Mouse (Mus musculus) left cerebral cortex, adult 2 months (tissue): ENCODE results near the gene Emilin1. TPM values are rescaled to one million over a fixed set of nuclear protein-coding genes. Genes with fewer than 3 reads are reported as not detected.
A peak's percentile ranks its signal among the peaks of the same experiment; 100 is the strongest.
"Not testable (repeated sequence)": the region's sequence is repeated elsewhere in the genome, so short reads cannot be mapped to it uniquely, and the experiment has no call there.

Experiments used
- DNase-seq, 2 experiments: peaks; one replicate each; pipeline ENCODE4 v3.0.0; 2021 to 2022; ENCODE audit warnings: low spot score in 2 of 2, mixed read lengths in 1 of 2; ENCODE audit errors: extremely low spot score in 1 of 2
- H3K27ac ChIP-seq: fragments of 200-600 bp; 2 replicates; pipeline ENCODE4 v1.8.1; 2022
- H3K4me3 ChIP-seq: fragments of 200-600 bp; 2 replicates; pipeline ENCODE4 v1.8.1; 2022
- CTCF ChIP-seq: fragments of 200-600 bp; IDR thresholded peaks from 2 replicates; pipeline ENCODE4 v1.8.1; 2022; ENCODE audit warnings: antibody characterized with exemption, mild to moderate bottlenecking, moderate library complexity
- intact Hi-C: fragments of 180-260 bp; cut with DNase I; formaldehyde crosslinking; loops from one replicate; pipeline ENCODE4 v1.15.1; 2025
- long read RNA-seq, 2 experiments: library from polyadenylated mRNA; stranded (forward); transcript quantifications; one replicate each; pipeline ENCODE4 v2.0.0; 2021; ENCODE audit warnings: borderline mapping rate in 2 of 2
- total RNA-seq, 2 experiments: library from RNA; stranded (reverse); gene quantifications; 2 replicates each; pipeline ENCODE4 v1.2.3; 2021

Emilin1 gene
- 1 to 10 TPM; 3.0 to 3.3 TPM for total RNA-seq
- long read RNA-seq, experiment 1, partial matches to known transcripts: 0 of 2 reads
- long read RNA-seq, experiment 1, other reads (novel, unspliced or antisense): 0 of 2 reads
- long read RNA-seq, experiment 2: 0 reads

DNA sequence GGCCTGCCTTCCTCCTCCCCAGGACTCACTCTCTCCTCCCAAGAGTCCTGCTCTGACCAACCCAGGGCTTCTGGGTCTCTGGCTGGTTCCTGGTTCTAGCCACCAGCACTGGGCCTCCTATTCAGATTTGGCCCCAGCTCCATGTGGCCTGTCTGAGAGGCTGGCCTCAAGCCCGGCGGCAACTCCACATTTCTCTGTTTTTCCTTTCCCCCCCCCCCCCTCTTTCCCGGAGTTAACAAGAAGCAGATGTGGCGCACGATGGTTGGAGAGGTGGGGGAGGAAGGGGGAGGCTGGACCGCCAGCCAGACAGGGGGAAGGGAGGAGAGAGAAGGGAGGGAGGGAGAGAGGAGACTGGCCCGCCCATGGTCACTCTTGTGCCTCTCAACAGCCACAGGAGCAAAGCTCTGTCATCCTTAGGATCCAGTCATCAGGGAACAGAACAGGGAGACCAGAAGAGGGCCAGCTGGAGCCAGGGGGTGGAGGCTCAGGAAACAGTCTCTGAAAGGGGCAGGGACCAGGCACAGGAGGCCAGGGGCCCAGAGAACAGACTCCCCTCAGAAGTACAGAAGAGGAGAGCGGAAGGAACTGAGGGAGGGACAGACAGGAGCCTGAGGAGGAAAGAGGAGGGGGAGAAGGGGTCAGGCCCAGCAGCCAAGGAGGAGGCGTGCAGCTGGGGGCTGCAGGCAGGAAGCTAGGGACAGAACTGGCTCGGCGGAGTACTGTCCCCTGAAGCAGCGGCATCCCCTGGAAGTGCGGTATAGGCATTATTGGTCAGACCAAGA, at the start of gene Emilin1:
Gene Emilin1 (plus strand): TSS at position 343 of the 782 bp plus-strand sequence.
- no peak for DNase-seq
- Histone ChIP-seq H3K27ac (no peak within 1 kb of the TSS; the same call in 1 of the 2 replicates), H3K4me3 (no peak within 1 kb of the TSS; the same call in 1 of the 2 replicates)
- intact Hi-C loops: no loop called here
- no peak for TF ChIP-seq CTCF

DNA sequence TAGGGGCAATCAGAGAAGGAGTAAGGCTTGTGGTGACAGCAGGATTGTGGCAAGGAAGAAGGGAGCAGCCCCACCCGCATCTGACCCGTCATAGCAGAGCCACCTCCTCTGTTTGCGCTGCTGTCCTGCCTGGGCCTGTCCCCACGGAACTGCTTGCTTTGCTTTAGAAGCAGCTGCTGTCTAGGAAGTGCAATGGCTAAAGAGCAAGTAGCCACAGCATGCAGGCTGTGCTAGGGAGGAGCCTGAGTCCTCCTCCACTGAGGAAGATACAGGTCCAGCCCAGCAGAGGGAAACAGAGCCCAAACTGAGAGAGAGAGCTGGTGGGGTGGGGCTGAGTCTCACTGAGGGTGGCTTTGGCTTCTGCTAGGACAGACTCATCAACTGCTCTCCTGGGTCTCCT, 49.4 kb upstream of the Emilin1 start:
- no peak overlapping the region for H3K4me3 ChIP-seq
- TF ChIP-seq CTCF: no peak; the same call in 1 of the 2 replicates
- DNase-seq: no peak
- H3K27ac ChIP-seq: no peak overlapping the region
- intact Hi-C loops: no loop called here

DNA sequence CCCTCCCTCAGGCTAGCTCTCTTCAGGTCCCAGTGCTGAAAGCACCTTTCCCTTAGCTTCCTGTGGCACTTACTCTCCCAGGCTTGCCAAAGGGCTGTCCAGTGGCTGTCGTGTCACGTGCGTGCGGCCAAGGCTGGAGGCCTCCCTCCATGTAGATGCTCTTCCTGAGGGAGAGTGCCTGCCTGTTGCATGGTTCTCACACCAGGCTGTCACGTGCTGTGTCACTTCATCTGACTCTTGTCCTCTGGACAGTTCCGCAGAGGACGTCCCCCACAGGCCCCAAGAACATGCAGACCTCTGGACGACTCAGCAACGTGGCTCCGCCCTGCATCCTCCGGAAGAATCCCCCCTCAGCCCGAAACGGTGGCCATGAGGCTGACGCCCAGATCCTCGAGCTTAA, 48.9 kb upstream of the Emilin1 start:
- DNase-seq: no peak
- TF ChIP-seq CTCF: no peak
- H3K4me3 ChIP-seq: no peak overlapping the region
- intact Hi-C loops: no loop called here
- H3K27ac ChIP-seq: no peak overlapping the region

DNA sequence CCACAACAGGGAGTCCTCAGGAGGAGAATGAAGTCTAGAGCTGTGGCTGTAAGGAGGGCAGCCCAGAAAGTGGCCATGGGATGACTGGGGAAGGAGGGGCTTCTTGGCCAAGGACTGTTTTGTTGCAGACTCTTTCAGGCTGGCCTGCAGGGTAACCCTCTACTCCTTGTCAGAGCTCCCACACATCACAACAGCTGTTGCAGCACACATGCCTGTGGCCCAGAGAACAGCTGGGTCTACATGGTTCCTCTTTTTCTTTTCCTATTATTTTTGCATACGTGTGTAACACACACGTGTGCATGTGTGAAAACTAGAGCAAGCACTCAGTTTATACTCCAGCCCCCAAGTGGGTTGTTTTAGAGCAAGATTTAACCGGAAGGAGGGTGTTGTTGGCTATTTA, 46.3 kb upstream of the Emilin1 start:
- H3K27ac ChIP-seq: no peak overlapping the region
- DNase-seq: no peak
- no peak overlapping the region for H3K4me3 ChIP-seq
- no peak for TF ChIP-seq CTCF
- intact Hi-C loops: no loop called here

DNA sequence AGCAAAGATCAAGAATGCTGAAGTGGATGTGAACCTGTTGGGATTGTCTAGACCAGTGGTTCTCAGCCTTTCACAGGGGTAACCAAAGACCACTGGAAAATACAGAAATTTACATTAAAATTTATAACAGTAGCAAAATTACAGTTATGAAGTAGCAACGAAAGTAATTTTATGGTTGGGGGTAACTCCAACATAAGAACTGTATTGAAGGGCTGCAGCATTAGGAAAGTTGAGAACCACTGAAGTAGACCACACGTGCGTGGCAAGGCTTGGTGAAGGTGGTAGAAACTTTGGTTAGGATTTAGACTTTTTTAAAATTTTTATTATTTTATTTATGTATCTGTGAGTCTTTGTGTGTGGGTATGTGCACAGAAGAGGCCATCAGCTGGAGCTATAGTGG, 45.5 kb upstream of the Emilin1 start, which contains the start of gene Tmem214:
Gene Tmem214 (plus strand): TSS at position 301 of the 400 bp plus-strand sequence.
- H3K27ac ChIP-seq: no peak within 1 kb of the TSS

DNA sequence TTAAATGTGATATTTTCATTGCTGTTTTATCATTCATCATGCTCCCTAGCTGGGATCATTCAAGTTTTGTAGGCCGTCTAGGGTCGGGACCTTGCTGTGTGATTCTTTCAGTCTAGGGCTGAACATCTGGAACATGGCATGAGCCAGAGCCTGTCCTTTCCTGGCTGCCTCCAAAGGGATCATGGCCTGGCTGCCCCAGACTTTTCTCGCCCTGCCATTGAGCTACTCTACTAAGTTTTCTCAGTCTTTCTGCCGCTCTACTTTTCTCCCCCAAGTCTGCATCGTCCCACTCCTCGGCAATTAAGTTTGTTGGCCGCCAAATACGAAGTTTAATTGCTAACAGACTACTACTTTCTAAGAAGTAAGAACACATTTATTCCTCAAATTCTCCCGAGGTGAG, 44.2 kb upstream of the Emilin1 start:
- intact Hi-C loops: loop anchor here (1.0 kb wide), 1 partner anchor 55 kb away; the partner anchor contains the start of gene Mapre3
- H3K4me3 ChIP-seq: peak overlapping the region; percentile 88
- no peak for TF ChIP-seq CTCF
- H3K27ac ChIP-seq: peak overlapping the region; percentile 42
- no peak for DNase-seq

More for the DNA sequence above, 45.5 kb upstream of the Emilin1 start, which contains the start of gene Tmem214:
- no peak for DNase-seq
- intact Hi-C loops: no loop called here
- no peak within 1 kb of the TSS; the same call in 1 of the 2 replicates for H3K4me3 ChIP-seq
- no peak for TF ChIP-seq CTCF

DNA sequence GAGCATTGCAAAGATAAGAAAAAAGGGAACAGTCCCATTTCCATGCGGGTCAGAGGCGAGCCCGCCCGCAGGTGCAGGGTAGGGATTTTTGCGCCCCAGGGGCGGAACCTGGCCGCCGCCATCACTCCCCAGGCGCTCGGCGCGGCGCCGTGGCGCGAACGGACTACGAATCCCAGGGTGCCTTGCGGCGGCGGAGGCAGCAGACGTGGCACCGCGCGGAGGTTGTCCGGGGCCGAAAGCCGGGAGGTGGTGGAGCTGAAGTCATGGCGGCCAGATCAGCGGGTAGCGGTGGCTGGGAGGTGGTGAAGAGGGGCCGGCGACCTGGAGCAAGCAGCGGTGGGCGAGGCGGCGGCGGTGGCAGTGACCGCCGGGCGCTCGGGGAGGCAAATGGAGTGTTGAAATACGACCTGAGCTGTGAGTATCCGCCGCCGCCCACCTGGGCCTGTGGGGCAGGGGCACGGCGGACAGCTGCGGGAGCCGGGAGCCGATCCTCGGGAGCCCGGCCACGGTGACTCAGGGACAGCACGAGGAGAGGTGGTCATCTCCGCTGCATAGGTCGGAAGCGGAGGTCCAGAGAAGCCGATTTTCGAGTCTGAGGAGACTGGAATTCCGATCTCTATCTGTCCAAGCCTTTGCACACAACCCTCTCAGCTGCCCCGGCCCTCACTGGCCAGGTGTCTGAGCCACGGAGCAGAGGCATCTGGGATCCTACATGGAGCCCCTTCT, 43.6 kb upstream of the Emilin1 start:
- H3K4me3 ChIP-seq: peak overlapping the region; percentile 88
- no peak for TF ChIP-seq CTCF
- DNase-seq: peak; percentile 91 to 95
- intact Hi-C loops: loop anchor here (1.0 kb wide), 2 partner anchors 18 to 55 kb away; partner anchors contain the start of gene Mapre3
- peak overlapping the region; percentile 82 for H3K27ac ChIP-seq

DNA sequence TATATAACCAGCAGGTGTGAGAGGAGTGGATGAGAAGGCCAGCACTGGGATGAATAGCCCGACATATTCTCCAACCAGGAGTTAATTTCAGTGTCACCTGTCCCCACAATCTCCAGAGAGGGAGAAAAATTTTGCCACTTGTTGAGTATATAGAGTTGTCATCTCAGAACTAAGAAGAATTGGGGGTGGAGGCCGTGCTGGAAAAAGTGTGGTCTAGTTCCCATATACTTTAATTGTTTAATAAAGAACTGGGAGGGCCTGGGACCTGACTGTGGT, 43.1 kb upstream of the Emilin1 start:
- TF ChIP-seq CTCF: no peak
- intact Hi-C loops: loop anchor here (1.0 kb wide), 1 partner anchor 17 kb away; no protein-coding TSS in a partner anchor
- Histone ChIP-seq H3K27ac (peak overlapping the region; percentile 82; the same call in 1 of the 2 replicates), H3K4me3 (peak overlapping the region; percentile 88)
- no peak for DNase-seq

DNA sequence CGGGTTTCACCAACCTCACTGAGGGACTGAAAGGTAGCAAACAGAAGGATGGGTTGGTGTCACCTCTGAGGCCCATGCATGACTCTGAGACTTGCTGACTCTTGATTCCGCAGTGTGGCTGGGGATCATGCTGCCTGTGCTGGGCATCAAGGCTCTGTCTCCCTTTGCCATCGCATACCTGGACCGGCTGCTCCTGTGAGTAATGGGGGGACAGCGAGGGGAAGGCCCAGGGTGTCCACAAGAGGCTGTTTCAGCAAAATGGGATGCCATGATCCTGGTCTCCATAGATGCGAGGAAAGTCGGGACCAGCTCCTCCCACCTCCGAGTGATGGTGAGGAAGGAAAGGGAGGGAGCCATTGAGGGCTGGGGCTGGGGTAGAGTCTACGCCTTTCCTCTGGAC, 40.6 kb upstream of the Emilin1 start:
- no peak for DNase-seq
- no peak overlapping the region for H3K4me3 ChIP-seq
- no peak for TF ChIP-seq CTCF
- intact Hi-C loops: no loop called here
- H3K27ac ChIP-seq: no peak overlapping the region

DNA sequence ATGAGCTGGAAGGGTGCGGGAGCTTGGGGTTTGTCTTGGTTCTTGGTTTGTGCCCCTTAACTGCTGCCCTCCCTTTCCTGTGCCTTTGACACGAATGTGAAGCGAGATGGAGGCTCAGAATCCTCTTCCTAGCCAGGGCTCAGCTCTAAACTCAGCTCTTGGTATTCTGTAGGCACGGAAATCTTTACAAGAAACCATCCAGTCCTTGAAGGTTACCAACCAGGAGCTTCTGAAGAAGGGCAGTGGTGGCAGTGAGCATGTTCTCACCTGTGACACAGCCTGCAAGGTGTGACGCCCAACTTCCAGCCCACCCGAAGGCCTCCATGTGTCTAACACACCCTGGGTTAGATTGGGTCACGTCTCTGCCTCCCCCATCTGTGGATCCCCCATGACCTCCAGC, 38.8 kb upstream of the Emilin1 start:
- H3K4me3 ChIP-seq: no peak overlapping the region
- TF ChIP-seq CTCF: no peak
- intact Hi-C loops: no loop called here
- H3K27ac ChIP-seq: no peak overlapping the region
- DNase-seq: no peak

DNA sequence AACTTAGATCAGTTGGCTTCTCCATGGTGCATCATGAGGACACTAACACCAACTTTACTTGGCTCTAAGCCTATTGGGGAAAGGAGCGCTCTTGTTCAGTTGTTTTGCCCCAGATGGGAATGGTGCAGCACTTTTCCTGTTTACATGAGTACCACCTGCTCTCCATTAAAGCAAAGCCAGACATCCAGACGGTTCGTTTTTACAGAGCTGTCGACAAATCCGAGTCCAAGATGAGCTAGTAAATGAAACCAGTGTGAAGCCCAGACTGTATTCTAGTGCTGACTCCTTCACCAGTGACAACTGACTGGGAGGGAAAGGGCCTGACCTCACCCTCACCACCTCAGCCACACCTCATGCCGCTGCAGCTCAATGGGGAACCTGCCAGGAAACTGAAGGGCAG, 34.6 kb upstream of the Emilin1 start:
- H3K27ac ChIP-seq: no peak overlapping the region
- no peak for DNase-seq
- no peak for TF ChIP-seq CTCF
- no peak overlapping the region for H3K4me3 ChIP-seq
- intact Hi-C loops: no loop called here

DNA sequence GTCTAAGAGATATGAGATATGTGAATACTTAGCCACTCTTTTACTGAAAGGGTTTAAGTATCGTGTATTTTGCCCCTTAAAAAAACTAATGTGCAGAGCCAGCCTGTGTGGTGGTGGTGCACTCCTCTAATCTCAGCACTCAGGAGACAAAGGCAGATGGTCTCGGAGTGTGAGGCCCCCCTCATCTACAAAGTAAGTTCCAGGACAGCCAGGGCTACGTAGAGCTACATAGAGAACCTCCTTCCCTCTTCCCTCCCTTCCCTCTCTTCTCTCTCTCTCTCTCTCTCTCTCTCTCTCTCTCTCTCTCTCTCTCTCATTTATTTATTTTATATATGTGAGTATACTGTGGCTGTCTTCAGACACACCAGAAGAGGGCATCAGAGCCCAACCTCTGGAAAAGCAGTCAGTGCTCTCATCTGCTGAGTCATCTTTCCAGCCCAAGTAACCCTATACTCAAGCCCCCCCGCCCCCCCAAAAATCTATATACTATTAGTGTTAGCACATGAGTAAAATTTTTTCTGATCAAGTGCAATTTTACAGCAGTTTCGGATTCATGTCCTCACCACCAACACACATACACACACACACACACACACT, 33.8 kb upstream of the Emilin1 start:
- intact Hi-C loops: no loop called here
- H3K27ac ChIP-seq: no peak overlapping the region
- no peak overlapping the region for H3K4me3 ChIP-seq
- no peak for DNase-seq
- peak; percentile 14 for TF ChIP-seq CTCF

DNA sequence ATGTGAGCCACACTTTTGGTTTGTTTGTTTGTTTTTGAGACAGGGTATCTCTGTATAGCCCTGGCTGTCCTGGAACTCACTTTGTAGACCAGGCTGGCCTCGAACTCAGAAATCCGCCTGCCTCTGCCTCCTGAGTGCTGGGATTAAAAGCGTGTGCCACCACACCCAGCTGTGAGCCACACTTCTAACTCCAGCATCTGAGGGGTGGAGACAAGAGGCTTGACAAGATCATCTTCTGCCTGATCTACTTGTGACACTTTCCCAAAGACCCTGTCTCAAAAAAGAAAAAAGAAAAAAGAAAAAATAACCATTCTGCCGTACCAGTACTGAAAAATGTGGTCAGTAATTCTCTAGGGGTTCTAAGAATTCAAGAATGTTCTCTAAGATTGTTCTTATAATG, 31.4 kb upstream of the Emilin1 start:
- H3K4me3 ChIP-seq, H3K27ac ChIP-seq, DNase-seq: not testable (repeated sequence)
- intact Hi-C loops: loop anchor here (10.0 kb wide), 1 partner anchor 167 kb away; the partner anchor contains the start of gene Dpysl5
